Mouse (Mus musculus) erythroblast, embryonic 14.5 days (primary cell): ENCODE measurements around the gene Phospho1.

Source experiments
- GATA1 ChIP-seq: IDR thresholded peaks from 2 replicates; pipeline ENCODE4 v1.6.1; 2012; ENCODE audit warnings: low read length, inconsistent platforms, mixed read lengths
- TAL1 ChIP-seq: IDR thresholded peaks from 3 replicates; pipeline ENCODE4 v1.6.1; 2012; ENCODE audit warnings: low read length, inconsistent platforms, mixed read lengths

DNA sequence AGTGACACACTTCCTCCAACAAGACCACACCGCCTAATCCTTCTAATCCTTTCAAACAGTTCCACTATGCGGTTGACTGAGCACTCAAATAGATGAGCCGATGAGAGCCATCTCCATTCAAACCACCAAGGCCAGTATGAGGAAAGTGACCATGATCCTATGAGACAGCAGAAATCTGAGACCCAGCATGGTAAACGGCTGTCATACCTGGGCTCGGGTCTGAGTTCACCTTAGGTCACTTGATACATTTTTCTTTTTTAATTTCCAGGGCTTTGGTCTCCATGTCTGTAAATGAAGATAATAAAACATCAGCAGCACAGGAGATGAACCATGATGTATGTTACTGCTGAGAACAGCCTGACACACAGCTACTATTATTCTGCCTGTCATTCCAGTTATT is 16.4 kb upstream of the Phospho1 start:
- TF ChIP-seq GATA1: no peak
- no peak for TF ChIP-seq TAL1
